Mouse (Mus musculus) heart, adult 2 months (tissue): ENCODE measurements around the gene Paox.

ENCODE experiments used
- CTCF ChIP-seq: fragments of 200-600 bp; IDR thresholded peaks from 2 replicates; pipeline ENCODE4 v1.8.1; 2022; ENCODE audit warnings: antibody characterized with exemption, mild to moderate bottlenecking, moderate library complexity
- EP300 ChIP-seq: fragments of 200-500 bp; IDR thresholded peaks from 2 replicates; pipeline ENCODE4 v1.6.1; 2011; ENCODE audit warnings: low read depth, low read length, control low read depth; ENCODE audit not compliant: insufficient read depth
- POLR2A ChIP-seq: fragments of 200-500 bp; IDR thresholded peaks from 2 replicates; pipeline ENCODE4 v1.6.1; 2011; ENCODE audit warnings: mild to moderate bottlenecking, low read depth, low read length, control low read depth; ENCODE audit not compliant: insufficient read depth

DNA sequence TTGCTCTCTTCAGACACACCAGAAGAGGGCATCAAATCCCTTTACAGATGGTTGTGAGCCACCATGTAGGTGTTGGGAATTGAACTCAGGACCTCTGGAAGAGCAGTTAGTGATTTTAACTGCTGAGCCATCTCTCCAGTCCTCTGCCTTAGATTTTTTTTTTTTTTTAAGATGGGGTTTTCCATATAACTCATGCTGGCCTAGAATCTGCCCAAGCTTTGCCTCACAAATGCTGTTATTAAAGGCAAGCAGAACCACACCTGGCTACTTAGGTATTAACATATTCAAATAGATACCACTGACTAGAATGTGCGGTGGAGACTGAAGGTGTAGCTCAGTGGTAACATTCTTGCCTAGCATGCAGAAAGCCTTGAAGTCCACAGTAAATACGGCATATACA lies 4.9 kb downstream of the Paox start:
- no peak for TF ChIP-seq EP300
- no peak for TF ChIP-seq POLR2A
- TF ChIP-seq CTCF: no peak
